Comparison of ENCODE assay signal across 16 mouse cellular contexts in genomic region chr2:144543670-144544069, GRCm38 (mm10). TPM values are rescaled to one million over a fixed set of nuclear protein-coding genes. Genes with fewer than 3 reads are reported as not detected.
DNase-seq lines count a peak whose midpoint lies in the region; ATAC-seq and TF ChIP-seq lines count a peak whose summit lies in the region.
"Had no signal": no experiment of that assay in that cellular context is flagged by ENCODE, and none has a peak within 500 bp of the region (broad histone marks: within the 10 kb centered on the region; RNA-seq: fewer than 3 reads in every experiment).

No protein-coding gene starts in this region.

- DNase-seq in heart, postnatal 0 days (ENCODE audit: low spot score): peak; percentile 67
- no peak for DNase-seq in heart, postnatal 36 days
- no peak for DNase-seq in liver
- peak; percentile 78 for DNase-seq in testis, postnatal 14 days (ENCODE audit: low spot score)
- DNase-seq: adrenal gland, adult 2 months; cerebellum, adult 2 months; cerebellum, postnatal 10 days; forebrain, postnatal 0 days; gastrocnemius, postnatal 14 days had no signal

- no peaks in the 10 kb centered on the region for H3K27me3 ChIP-seq in heart, postnatal 0 days (ENCODE audit: control insufficient read depth, insufficient read depth, low read length)
- H3K27me3 ChIP-seq in kidney, embryonic 15.5 days: no peaks in the 10 kb centered on the region
- H3K27me3 ChIP-seq in kidney, embryonic 14.5 days (ENCODE audit: control insufficient read depth, insufficient read depth, low read length): no peaks in the 10 kb centered on the region
- no peaks in the 10 kb centered on the region for H3K27me3 ChIP-seq in liver, embryonic 16.5 days (ENCODE audit: control insufficient read depth, insufficient read depth, low read depth, low read length)
- H3K27me3 ChIP-seq: forebrain, embryonic 13.5 days; hindbrain, embryonic 15.5 days had no signal

- peak; percentile 77 for ATAC-seq in heart, postnatal 0 days (ENCODE audit: insufficient read depth, low read depth)
- no peak for ATAC-seq in kidney, embryonic 15.5 days (replicated peaks; ENCODE audit: low FRiP score)
- ATAC-seq in kidney, embryonic 14.5 days (ENCODE audit: low FRiP score, low TSS enrichment): no peak
- ATAC-seq in liver, embryonic 16.5 days (ENCODE audit: low read depth): 0 out of 2 replicates have a peak, but pooled peaks have one; percentile 19
- ATAC-seq in megakaryocyte progenitor cell, adult 5-6 weeks (replicated peaks; ENCODE audit: poor library complexity): no peak
- ATAC-seq: forebrain, embryonic 13.5 days; forebrain, postnatal 0 days had no signal

- no peak overlapping the region for H3K4me2 ChIP-seq in heart, postnatal 0 days (ENCODE audit: low read depth, low read length)
- H3K4me2 ChIP-seq in kidney, embryonic 15.5 days: no peak overlapping the region
- no peak overlapping the region for H3K4me2 ChIP-seq in kidney, embryonic 14.5 days (replicated peaks; ENCODE audit: low read depth, low read length)
- H3K4me2 ChIP-seq in liver, embryonic 16.5 days (ENCODE audit: low read depth, low read length): no peak overlapping the region
- H3K4me2 ChIP-seq: forebrain, embryonic 13.5 days; hindbrain, embryonic 15.5 days had no signal

- H3K9me3 ChIP-seq in heart, postnatal 0 days (replicated peaks; ENCODE audit: control insufficient read depth, low read length): no peaks in the 10 kb centered on the region
- H3K9me3 ChIP-seq in kidney, embryonic 15.5 days (replicated peaks): no peaks in the 10 kb centered on the region
- no peaks in the 10 kb centered on the region for H3K9me3 ChIP-seq in kidney, embryonic 14.5 days (ENCODE audit: control insufficient read depth, low read length)
- H3K9me3 ChIP-seq in liver, embryonic 16.5 days (replicated peaks; ENCODE audit: control insufficient read depth, low read length): no peaks in the 10 kb centered on the region
- H3K9me3 ChIP-seq: embryonic facial prominence, embryonic 10.5 days; forebrain, embryonic 13.5 days; hindbrain, embryonic 15.5 days had no signal

- H3K9ac ChIP-seq in heart, postnatal 0 days (replicated peaks; ENCODE audit: low read depth, low read length): no peak overlapping the region
- H3K9ac ChIP-seq in kidney, embryonic 15.5 days: no peak overlapping the region
- H3K9ac ChIP-seq in kidney, embryonic 14.5 days (ENCODE audit: low read depth, low read length): no peak overlapping the region
- no peak overlapping the region for H3K9ac ChIP-seq in liver, embryonic 16.5 days (ENCODE audit: low read depth, low read length)
- H3K9ac ChIP-seq: forebrain, embryonic 13.5 days; forebrain, postnatal 0 days; hindbrain, embryonic 15.5 days had no signal

- H3K27ac ChIP-seq in heart, postnatal 0 days (ENCODE audit: low read depth): peak overlapping the region; percentile 90
- peak overlapping the region; percentile 73 for H3K27ac ChIP-seq in kidney, embryonic 15.5 days
- H3K27ac ChIP-seq in kidney, embryonic 14.5 days (ENCODE audit: low read depth, low read length): no peak overlapping the region
- no peak overlapping the region for H3K27ac ChIP-seq in liver, embryonic 16.5 days (ENCODE audit: low read length)
- H3K27ac ChIP-seq: embryonic facial prominence, embryonic 10.5 days; forebrain, embryonic 13.5 days; hindbrain, embryonic 15.5 days had no signal

- H3K36me3 ChIP-seq in heart, postnatal 0 days (replicated peaks; ENCODE audit: control insufficient read depth, insufficient read depth, low read length): peaks cover 34% of the 10 kb centered on the region
- peaks cover 80% of the 10 kb centered on the region for H3K36me3 ChIP-seq in kidney, embryonic 15.5 days
- H3K36me3 ChIP-seq in kidney, embryonic 14.5 days (ENCODE audit: control insufficient read depth, insufficient read depth, low read length): peaks cover 72% of the 10 kb centered on the region
- peaks cover 6% of the 10 kb centered on the region; the same call in 1 of the 2 replicates for H3K36me3 ChIP-seq in liver, embryonic 16.5 days (ENCODE audit: control insufficient read depth, insufficient read depth)

- peaks cover 20% of the 10 kb centered on the region; the same call in 1 of the 2 replicates for H3K4me1 ChIP-seq in heart, postnatal 0 days (ENCODE audit: control insufficient read depth, insufficient read depth)
- peaks cover 18% of the 10 kb centered on the region; the same call in 1 of the 2 replicates for H3K4me1 ChIP-seq in kidney, embryonic 15.5 days
- no peaks in the 10 kb centered on the region for H3K4me1 ChIP-seq in kidney, embryonic 14.5 days (ENCODE audit: control insufficient read depth, insufficient read depth, low read length)
- H3K4me1 ChIP-seq in liver, embryonic 16.5 days (ENCODE audit: control insufficient read depth, low read depth, low read length): no peaks in the 10 kb centered on the region
- H3K4me1 ChIP-seq: forebrain, embryonic 13.5 days; hindbrain, embryonic 15.5 days had no signal

- intact Hi-C loops in heart, postnatal 36 days (cut with DNase I): no loop called here

- no peak overlapping the region for H3K4me3 ChIP-seq in heart, postnatal 0 days (ENCODE audit: low read depth, low read length)
- H3K4me3 ChIP-seq in kidney, embryonic 15.5 days (replicated peaks): no peak overlapping the region
- H3K4me3 ChIP-seq in kidney, embryonic 14.5 days (ENCODE audit: low read length): no peak overlapping the region
- no peak overlapping the region for H3K4me3 ChIP-seq in liver, embryonic 16.5 days (ENCODE audit: low read depth, low read length)
- H3K4me3 ChIP-seq: embryonic facial prominence, embryonic 10.5 days; forebrain, embryonic 13.5 days; hindbrain, embryonic 15.5 days had no signal

- no peak for TF ChIP-seq CTCF in heart, postnatal 0 days (IDR thresholded peaks at IDR 0.05; ENCODE audit: low read depth)

- WGBS in heart, postnatal 0 days: 34% methylated on average over 6 of the region's 6 CpGs
- 86% methylated on average over 6 of the region's 6 CpGs for WGBS in kidney, embryonic 15.5 days
- 91% methylated on average over 6 of the region's 6 CpGs for WGBS in kidney, embryonic 14.5 days
- 71% methylated on average over 6 of the region's 6 CpGs for WGBS in liver, embryonic 16.5 days (ENCODE audit: insufficient replicate concordance)

- no peak for TF ChIP-seq EP300 in heart, postnatal 0 days (IDR thresholded peaks at IDR 0.05; ENCODE audit: low read depth)

RNA-seq across cellular contexts. Expression of gene Rbbp9, which starts 7.0 kb away (rescaled TPM):
- total RNA-seq in heart, postnatal 0 days (2014; rRNA removed; ENCODE audit: low replicate concordance): 8.3 and 18.4 TPM in 2 replicates
- polyA plus RNA-seq in heart, postnatal 0 days (2015; fragmentation: Nextera tagmentation; extraction: Ambion mirVana): 25.5 and 30.6 TPM in 2 replicates
- 10 to 100 TPM; 13.0 to 13.3 TPM for total RNA-seq in heart, postnatal 36 days (2021)
- 78.2 and 80.7 TPM in 2 replicates for polyA plus RNA-seq in kidney, embryonic 15.5 days (2015; fragmentation: Nextera tagmentation; extraction: Ambion mirVana)
- 67.1 and 84.7 TPM in 2 replicates for polyA plus RNA-seq in kidney, embryonic 14.5 days (2014; fragmentation: Nextera tagmentation; extraction: Ambion mirVana)
- 9.7 and 11.1 TPM in 2 replicates for polyA plus RNA-seq in liver, embryonic 16.5 days (2015; fragmentation: Nextera tagmentation; extraction: Ambion mirVana)
- total RNA-seq in megakaryocyte progenitor cell, adult 5-6 weeks (2015): 12.9 and 17.9 TPM in 2 replicates
- total RNA-seq in megakaryocyte progenitor cell, adult 5-6 weeks (2017): 8.7 and 13.1 TPM in 2 replicates

RNA-seq across cellular contexts. Expression of gene Sec23b, which starts 12.4 kb away (rescaled TPM):
- 52.8 and 56.7 TPM in 2 replicates for total RNA-seq in heart, postnatal 0 days (2014; rRNA removed; ENCODE audit: low replicate concordance)
- 28.2 and 29.2 TPM in 2 replicates for polyA plus RNA-seq in heart, postnatal 0 days (2015; fragmentation: Nextera tagmentation; extraction: Ambion mirVana)
- 10 to 100 TPM; 14.4 to 18.0 TPM for total RNA-seq in heart, postnatal 36 days (2021)
- 105 and 108 TPM in 2 replicates for polyA plus RNA-seq in kidney, embryonic 15.5 days (2015; fragmentation: Nextera tagmentation; extraction: Ambion mirVana)
- polyA plus RNA-seq in kidney, embryonic 14.5 days (2014; fragmentation: Nextera tagmentation; extraction: Ambion mirVana): 59.9 and 93.5 TPM in 2 replicates
- 44.0 and 46.2 TPM in 2 replicates for polyA plus RNA-seq in liver, embryonic 16.5 days (2015; fragmentation: Nextera tagmentation; extraction: Ambion mirVana)
- total RNA-seq in megakaryocyte progenitor cell, adult 5-6 weeks (2015): 53.3 and 66.8 TPM in 2 replicates
- total RNA-seq in megakaryocyte progenitor cell, adult 5-6 weeks (2017): 118 and 125 TPM in 2 replicates

RNA-seq across cellular contexts. Expression of gene Polr3f, which starts 16.2 kb away (rescaled TPM):
- 15.3 and 17.7 TPM in 2 replicates for total RNA-seq in heart, postnatal 0 days (2014; rRNA removed; ENCODE audit: low replicate concordance)
- polyA plus RNA-seq in heart, postnatal 0 days (2015; fragmentation: Nextera tagmentation; extraction: Ambion mirVana): 12.3 and 12.9 TPM in 2 replicates
- total RNA-seq in heart, postnatal 36 days (2021): 10 to 100 TPM; 11.4 to 12.0 TPM
- 26.1 and 30.0 TPM in 2 replicates for polyA plus RNA-seq in kidney, embryonic 15.5 days (2015; fragmentation: Nextera tagmentation; extraction: Ambion mirVana)
- polyA plus RNA-seq in kidney, embryonic 14.5 days (2014; fragmentation: Nextera tagmentation; extraction: Ambion mirVana): 26.7 and 34.2 TPM in 2 replicates
- 6.6 and 6.7 TPM in 2 replicates for polyA plus RNA-seq in liver, embryonic 16.5 days (2015; fragmentation: Nextera tagmentation; extraction: Ambion mirVana)
- 17.9 and 18.9 TPM in 2 replicates for total RNA-seq in megakaryocyte progenitor cell, adult 5-6 weeks (2015)
- 19.9 and 29.1 TPM in 2 replicates for total RNA-seq in megakaryocyte progenitor cell, adult 5-6 weeks (2017)

RNA-seq across cellular contexts. Expression of gene Dzank1, which starts 16.5 kb away (rescaled TPM):
- 0.50 TPM in 1 of 2 replicates, not detected in the other for total RNA-seq in heart, postnatal 0 days (2014; rRNA removed; ENCODE audit: low replicate concordance)
- 0.67 and 0.79 TPM in 2 replicates for polyA plus RNA-seq in heart, postnatal 0 days (2015; fragmentation: Nextera tagmentation; extraction: Ambion mirVana)
- 1 to 10 TPM in 1 of 2 experiments, under 1 TPM in 1; 0.43 to 1.7 TPM for total RNA-seq in heart, postnatal 36 days (2021)
- 0.91 and 1.2 TPM in 2 replicates for polyA plus RNA-seq in kidney, embryonic 15.5 days (2015; fragmentation: Nextera tagmentation; extraction: Ambion mirVana)
- 2.2 and 4.1 TPM in 2 replicates for polyA plus RNA-seq in kidney, embryonic 14.5 days (2014; fragmentation: Nextera tagmentation; extraction: Ambion mirVana)
- 0.02 and 0.14 TPM in 2 replicates for polyA plus RNA-seq in liver, embryonic 16.5 days (2015; fragmentation: Nextera tagmentation; extraction: Ambion mirVana)
- total RNA-seq in megakaryocyte progenitor cell, adult 5-6 weeks (2015): not detected in 2 replicates
- 0.03 TPM in 1 of 2 replicates, not detected in the other for total RNA-seq in megakaryocyte progenitor cell, adult 5-6 weeks (2017)

RNA-seq across cellular contexts. Expression of gene Smim26, which starts 50.2 kb away (rescaled TPM):
- 50.3 and 60.3 TPM in 2 replicates for total RNA-seq in heart, postnatal 0 days (2014; rRNA removed; ENCODE audit: low replicate concordance)
- polyA plus RNA-seq in heart, postnatal 0 days (2015; fragmentation: Nextera tagmentation; extraction: Ambion mirVana): 93.4 and 94.8 TPM in 2 replicates
- total RNA-seq in heart, postnatal 36 days (2021): 100 to 1,000 TPM in 1 of 2 experiments, 10 to 100 TPM in 1; 91.7 to 105 TPM
- polyA plus RNA-seq in kidney, embryonic 15.5 days (2015; fragmentation: Nextera tagmentation; extraction: Ambion mirVana): 39.4 and 42.4 TPM in 2 replicates
- 41.8 and 61.3 TPM in 2 replicates for polyA plus RNA-seq in kidney, embryonic 14.5 days (2014; fragmentation: Nextera tagmentation; extraction: Ambion mirVana)
- 10.3 and 13.6 TPM in 2 replicates for polyA plus RNA-seq in liver, embryonic 16.5 days (2015; fragmentation: Nextera tagmentation; extraction: Ambion mirVana)
- total RNA-seq in megakaryocyte progenitor cell, adult 5-6 weeks (2015): 30.1 and 42.9 TPM in 2 replicates
- total RNA-seq in megakaryocyte progenitor cell, adult 5-6 weeks (2017): 23.5 and 27.0 TPM in 2 replicates

Comparison
In these comparisons a context has a peak if more than half of its experiments do, and no peak if none do; other contexts are left out.
1. DNase-seq: peak in heart, postnatal 0 days (single experiment) and testis, postnatal 14 days (single experiment); none in heart, postnatal 36 days (0 of 2) and liver (single experiment).
2. H3K27ac ChIP-seq: peak in heart, postnatal 0 days (single experiment) and kidney, embryonic 15.5 days (single experiment); none in kidney, embryonic 14.5 days (single experiment) and liver, embryonic 16.5 days (single experiment).
3. ATAC-seq: peak in heart, postnatal 0 days (single experiment) and liver, embryonic 16.5 days (single experiment); none in kidney, embryonic 15.5 days (single experiment), kidney, embryonic 14.5 days (single experiment) and megakaryocyte progenitor cell, adult 5-6 weeks (single experiment).